Mouse (Mus musculus) kidney, embryonic 16.5 days (tissue): ENCODE data around the gene Spindoc. TPM values are rescaled to one million over a fixed set of nuclear protein-coding genes. Genes with fewer than 3 reads are reported as not detected.

ENCODE experiments used
- ATAC-seq: fragments of 200-750 bp; cut with Nextera tagmentation; 2 replicates; pipeline ENCODE4 v1.8.0; 2017; ENCODE audit warnings: moderate TSS enrichment; ENCODE audit not compliant: low FRiP score, low TSS enrichment
- H3K27ac ChIP-seq: fragments of 300-500 bp; sonication (generic); 2 replicates; pipeline ENCODE4 v1.5.1; 2014; ENCODE audit warnings: low read length
- H3K27me3 ChIP-seq: fragments of 300-500 bp; sonication (generic); 2 replicates; pipeline ENCODE4 v1.6.1; 2014; ENCODE audit warnings: low read length, control low read depth, mixed read lengths; ENCODE audit not compliant: insufficient read depth
- H3K36me3 ChIP-seq: fragments of 300-500 bp; sonication (generic); 2 replicates; pipeline ENCODE4 v1.6.1; 2014; ENCODE audit warnings: low read length, control low read depth, mixed read lengths; ENCODE audit not compliant: insufficient read depth
- H3K4me1 ChIP-seq: fragments of 300-500 bp; sonication (generic); 2 replicates; pipeline ENCODE4 v1.6.1; 2014; ENCODE audit warnings: low read length, control low read depth, mixed read lengths; ENCODE audit not compliant: insufficient read depth
- H3K4me2 ChIP-seq: fragments of 300-500 bp; sonication (generic); replicated peaks from 2 replicates; pipeline ENCODE4 v1.6.1; 2014; ENCODE audit warnings: low read depth, low read length
- H3K4me3 ChIP-seq: fragments of 300-500 bp; sonication (generic); 2 replicates; pipeline ENCODE4 v1.5.1; 2014; ENCODE audit warnings: mild to moderate bottlenecking, low read length
- H3K9ac ChIP-seq: fragments of 300-500 bp; sonication (generic); replicated peaks from 2 replicates; pipeline ENCODE4 v1.6.1; 2014; ENCODE audit warnings: low read length
- H3K9me3 ChIP-seq: fragments of 300-500 bp; sonication (generic); 2 replicates; pipeline ENCODE4 v1.6.1; 2016; ENCODE audit warnings: low read length, control low read depth
- WGBS: fragments of 180-500 bp; shearing (Covaris S2); extraction: QIAGEN DNeasy Blood & Tissue Kit; methylation state at CpG from one replicate; pipeline ENCODE4 v1.1.7; 2014; 5-methylcytosine and 5-hydroxymethylcytosine counted together
- polyA plus RNA-seq: library from polyadenylated mRNA; unstranded; fragments of >200 nt; fragmentation: Nextera tagmentation; extraction: Ambion mirVana; gene quantifications from 2 replicates; pipeline ENCODE4 v1.2.1, GENCODE M21; 2015

Spindoc gene
- polyA plus RNA-seq, 1 experiment from 2014 or later: 33.2 TPM

DNA sequence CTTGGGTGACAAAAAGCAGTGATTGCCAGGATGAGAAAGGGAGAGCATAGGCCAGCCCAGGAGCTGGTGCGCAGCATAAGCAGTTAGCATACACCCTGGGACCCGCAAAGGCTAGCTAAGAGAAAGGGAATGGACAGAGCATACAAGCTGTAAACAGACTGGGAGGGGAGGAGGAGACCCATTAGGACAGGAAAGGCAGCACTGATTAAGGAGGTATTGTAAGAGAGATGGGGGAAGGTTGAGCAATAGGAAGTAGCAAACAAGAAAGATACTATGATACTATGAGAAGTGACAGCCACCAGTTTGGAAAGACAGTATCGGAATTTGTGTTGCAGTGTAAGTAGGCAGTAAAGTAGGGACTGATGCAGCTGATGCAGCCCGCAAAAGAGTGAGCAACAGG lies 42.9 kb downstream of the Spindoc start:
- Histone ChIP-seq H3K4me1 (peaks cover 50% of the 10 kb centered on the region), H3K4me3 (peak overlapping the region; percentile 93), H3K4me2 (peak overlapping the region; percentile 96), H3K9ac (peak overlapping the region; percentile 93), H3K27ac (peak overlapping the region; percentile 0; the same call in 1 of the 2 replicates), H3K27me3 (no peaks in the 10 kb centered on the region), H3K9me3 (no peaks in the 10 kb centered on the region), H3K36me3 (no peaks in the 10 kb centered on the region)
- no peak for ATAC-seq
- WGBS: 30% methylated on average over 4 of the region's 4 CpGs

DNA sequence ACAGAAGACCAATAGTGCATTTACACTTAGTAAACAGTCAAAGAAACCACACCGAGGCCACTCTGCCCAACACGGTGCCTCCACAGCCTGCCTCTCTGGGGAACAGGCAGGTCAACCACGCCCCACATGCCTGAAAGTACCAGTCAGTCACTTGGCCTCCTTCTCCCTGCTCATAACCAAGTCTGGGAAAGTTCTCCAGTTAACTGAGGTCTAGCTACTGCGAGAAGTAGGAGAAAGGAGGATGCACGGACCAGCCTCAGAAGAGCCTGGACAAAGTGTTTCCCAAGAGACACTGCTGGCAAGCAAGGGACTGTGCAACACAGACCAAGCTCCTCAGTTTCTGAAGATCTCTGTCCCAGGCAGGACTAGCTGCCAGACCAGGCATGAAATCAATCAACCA lies 43.8 kb downstream of the Spindoc start:
- Histone ChIP-seq H3K9me3 (no peaks in the 10 kb centered on the region), H3K27me3 (no peaks in the 10 kb centered on the region), H3K9ac (peak overlapping the region; percentile 93), H3K4me2 (peak overlapping the region; percentile 96), H3K4me1 (peaks cover 57% of the 10 kb centered on the region), H3K4me3 (peak overlapping the region; percentile 93), H3K36me3 (no peaks in the 10 kb centered on the region), H3K27ac (peak overlapping the region; percentile 0; the same call in 1 of the 2 replicates)
- 35% methylated on average over 5 of the region's 5 CpGs for WGBS
- no peak for ATAC-seq

DNA sequence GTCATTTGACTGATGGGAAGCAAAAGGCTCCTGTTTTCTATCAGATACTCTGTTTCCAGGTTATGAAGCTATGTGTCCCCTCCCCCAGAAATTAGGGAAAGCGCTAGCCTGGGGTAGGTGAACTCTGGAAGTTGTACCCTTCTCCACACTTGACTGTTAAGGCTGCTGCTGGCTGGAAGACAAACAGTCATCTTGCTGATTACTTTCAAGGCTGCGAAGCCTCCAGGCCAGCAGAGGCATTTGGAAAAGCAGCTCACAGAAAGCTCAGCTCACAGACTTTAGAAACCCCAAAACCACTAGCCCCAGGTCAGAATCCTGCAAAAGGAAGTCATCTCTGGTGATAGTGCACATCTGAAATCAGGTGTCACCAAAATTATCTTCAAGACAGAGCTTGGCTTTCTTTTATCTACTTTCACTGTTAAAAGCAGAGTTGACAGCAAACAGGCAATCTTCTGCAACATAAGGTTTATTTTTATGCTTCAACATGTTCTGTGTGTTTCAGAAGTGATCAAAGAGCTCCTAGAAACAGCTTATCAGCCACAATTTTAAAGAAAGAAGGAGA lies 44.9 kb downstream of the Spindoc start:
- Histone ChIP-seq H3K27ac (no peak overlapping the region), H3K9me3 (no peaks in the 10 kb centered on the region), H3K4me1 (peaks cover 60% of the 10 kb centered on the region), H3K27me3 (no peaks in the 10 kb centered on the region), H3K4me2 (no peak overlapping the region), H3K9ac (peak overlapping the region; percentile 26; the same call in 1 of the 2 replicates), H3K4me3 (no peak overlapping the region), H3K36me3 (no peaks in the 10 kb centered on the region)
- ATAC-seq: no peak
- 90% methylated on average over 2 of the region's 2 CpGs for WGBS

DNA sequence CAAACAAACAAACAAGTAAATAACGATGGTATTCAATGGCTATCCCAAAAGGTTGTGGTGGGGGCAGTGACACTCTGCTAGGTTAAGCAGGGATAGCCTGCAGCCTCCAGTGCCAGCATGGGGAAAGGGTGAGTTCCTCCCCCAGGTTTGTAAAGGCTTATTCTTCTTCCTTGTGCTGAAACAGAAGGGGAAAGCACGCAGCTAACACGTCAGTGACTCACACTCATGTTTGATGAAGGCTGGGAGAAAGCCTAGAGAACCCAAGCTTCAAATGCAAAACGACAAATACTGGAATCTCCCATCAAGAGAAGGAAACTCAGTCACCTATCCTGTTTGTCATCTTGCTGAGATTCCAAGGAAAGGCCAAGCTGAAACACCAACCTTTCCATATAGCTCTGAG lies 47.1 kb downstream of the Spindoc start:
- no peaks in the 10 kb centered on the region for H3K27me3 ChIP-seq
- no peak overlapping the region for H3K27ac ChIP-seq
- no peaks in the 10 kb centered on the region for H3K9me3 ChIP-seq
- no peak overlapping the region for H3K9ac ChIP-seq
- whole genome bisulfite sequencing: 75% methylated on average over 4 of the region's 4 CpGs
- ATAC-seq: no peak
- H3K36me3 ChIP-seq: no peaks in the 10 kb centered on the region
- H3K4me1 ChIP-seq: peaks cover 57% of the 10 kb centered on the region
- no peak overlapping the region for H3K4me2 ChIP-seq
- H3K4me3 ChIP-seq: no peak overlapping the region

DNA sequence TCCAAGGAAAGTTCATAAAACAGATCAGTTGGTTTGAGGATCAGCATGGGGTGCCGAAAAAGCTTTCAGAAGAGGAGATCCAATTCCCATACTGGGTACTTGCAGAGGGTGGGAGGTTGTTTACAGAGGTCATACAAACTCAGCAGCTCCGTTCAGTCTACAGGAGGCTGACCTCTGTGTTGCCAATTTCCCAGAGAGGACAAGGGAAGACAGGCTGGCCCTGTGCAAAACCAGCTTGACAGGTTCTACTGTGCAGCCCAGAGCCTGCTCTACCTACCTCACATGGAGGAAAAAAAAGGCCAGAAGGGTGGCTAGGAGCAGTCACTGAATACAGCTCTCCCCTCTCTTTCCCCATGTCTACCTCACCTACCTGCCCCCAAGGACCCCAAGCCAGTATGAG lies 48.7 kb downstream of the Spindoc start:
- H3K27ac ChIP-seq: peak overlapping the region; percentile 76
- no peaks in the 10 kb centered on the region for H3K9me3 ChIP-seq
- H3K4me3 ChIP-seq: no peak overlapping the region
- WGBS: 26% methylated on average over 2 of the region's 2 CpGs
- H3K4me1 ChIP-seq: peaks cover 42% of the 10 kb centered on the region
- H3K36me3 ChIP-seq: no peaks in the 10 kb centered on the region
- no peak overlapping the region for H3K9ac ChIP-seq
- H3K4me2 ChIP-seq: no peak overlapping the region
- peak; percentile 87 for ATAC-seq
- H3K27me3 ChIP-seq: no peaks in the 10 kb centered on the region

DNA sequence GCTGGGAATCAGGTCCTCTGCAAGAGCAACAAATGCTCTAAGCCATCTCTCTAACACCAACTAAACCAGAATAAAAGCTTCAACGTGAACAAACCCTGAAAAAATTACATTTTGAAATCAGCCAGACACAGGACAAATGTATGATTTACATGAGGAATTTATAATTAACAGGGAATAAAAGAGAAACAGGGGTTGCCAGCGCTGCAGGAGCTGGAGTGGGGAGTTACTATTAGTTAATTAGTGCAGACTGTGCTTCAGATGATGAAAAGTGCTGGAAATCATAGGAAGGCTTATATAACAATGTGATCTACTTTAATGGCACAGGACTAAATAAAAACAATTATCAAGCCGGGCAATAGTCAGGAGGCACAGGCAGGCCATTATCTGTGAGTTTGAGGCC lies 61.4 kb downstream of the Spindoc start:
- no peaks in the 10 kb centered on the region for H3K36me3 ChIP-seq
- H3K4me3 ChIP-seq: no peak overlapping the region
- no peak for ATAC-seq
- H3K27me3 ChIP-seq: no peaks in the 10 kb centered on the region
- H3K9me3 ChIP-seq: no peaks in the 10 kb centered on the region
- no peak overlapping the region for H3K27ac ChIP-seq
- WGBS: 79% methylated on average over 3 of the region's 3 CpGs
- no peak overlapping the region for H3K4me2 ChIP-seq
- no peak overlapping the region for H3K9ac ChIP-seq
- peaks cover 10% of the 10 kb centered on the region for H3K4me1 ChIP-seq

DNA sequence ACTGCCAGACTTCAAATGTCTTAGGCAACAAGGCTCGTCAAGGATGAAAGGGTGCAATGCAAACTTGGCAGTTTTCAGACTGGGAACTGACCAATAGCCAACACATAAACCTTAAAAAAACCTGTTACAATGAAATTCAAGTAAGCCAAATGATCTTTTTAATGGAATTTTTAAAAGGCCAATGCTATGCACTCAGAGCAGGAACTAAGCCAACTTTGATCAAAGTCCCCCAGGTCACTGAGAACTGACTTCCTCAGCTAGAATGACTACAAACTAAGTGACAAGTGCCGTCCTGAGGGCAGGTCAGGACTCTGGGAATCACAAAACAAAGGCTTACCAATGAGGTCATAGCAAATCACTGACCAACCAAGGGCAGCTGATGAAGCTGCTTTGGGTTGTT lies 62.6 kb downstream of the Spindoc start:
- no peak overlapping the region for H3K4me2 ChIP-seq

DNA sequence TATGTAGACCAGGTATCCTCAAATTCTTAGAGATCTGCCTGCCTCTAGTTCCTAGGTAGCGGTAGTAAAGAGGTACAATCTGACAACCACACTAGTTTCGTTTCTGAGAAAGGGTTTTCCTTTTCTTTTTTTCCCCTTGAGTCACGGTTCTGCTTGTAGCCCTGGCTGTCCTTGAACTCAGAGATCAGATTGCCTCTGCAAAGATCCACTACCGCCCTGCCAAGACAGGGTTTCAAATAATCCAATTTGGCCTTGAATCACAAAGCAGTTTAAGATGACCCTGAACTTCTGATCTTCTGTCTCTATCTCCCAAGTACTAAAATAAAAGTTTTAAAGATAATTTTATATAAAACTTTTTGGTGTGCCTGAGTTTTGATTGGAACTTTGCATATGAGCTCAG lies 65.1 kb downstream of the Spindoc start:
- no peak overlapping the region for H3K4me2 ChIP-seq
- no peak overlapping the region for H3K27ac ChIP-seq
- H3K4me1 ChIP-seq: peaks cover 34% of the 10 kb centered on the region
- no peaks in the 10 kb centered on the region for H3K27me3 ChIP-seq
- no peaks in the 10 kb centered on the region for H3K9me3 ChIP-seq
- H3K36me3 ChIP-seq: no peaks in the 10 kb centered on the region
- ATAC-seq: no peak
- H3K9ac ChIP-seq: no peak overlapping the region
- WGBS: 76% methylated on average over 4 of the region's 4 CpGs
- no peak overlapping the region for H3K4me3 ChIP-seq

More for the DNA sequence above, 62.6 kb downstream of the Spindoc start:
- H3K9me3 ChIP-seq: no peaks in the 10 kb centered on the region
- H3K27me3 ChIP-seq: no peaks in the 10 kb centered on the region
- WGBS: 15% methylated on average over 2 of the region's 2 CpGs
- H3K36me3 ChIP-seq: no peaks in the 10 kb centered on the region
- no peak for ATAC-seq
- H3K4me3 ChIP-seq: no peak overlapping the region
- H3K9ac ChIP-seq: no peak overlapping the region
- H3K27ac ChIP-seq: peak overlapping the region; percentile 3; the same call in 1 of the 2 replicates
- H3K4me1 ChIP-seq: peaks cover 17% of the 10 kb centered on the region

DNA sequence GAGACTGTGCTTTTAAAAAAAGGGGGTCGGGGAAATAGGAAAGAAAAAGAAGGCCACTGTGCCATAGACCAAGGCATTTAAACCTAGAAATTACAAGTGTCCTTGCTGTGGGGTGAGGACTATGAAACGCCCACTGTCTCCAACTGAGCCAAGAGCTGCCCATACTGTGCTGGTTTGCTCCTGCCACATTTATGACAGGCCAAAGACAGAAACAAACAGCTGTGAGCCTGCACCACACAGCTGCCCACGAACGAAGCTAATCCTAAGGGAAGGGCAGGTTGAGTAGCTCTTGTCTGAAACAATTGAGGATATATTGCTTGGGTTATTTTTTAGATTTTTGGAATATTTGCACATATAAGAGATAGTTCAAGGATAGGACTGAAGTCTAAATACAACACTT lies 66.0 kb downstream of the Spindoc start:
- 72% methylated on average over 4 of the region's 4 CpGs for WGBS
- H3K27me3 ChIP-seq: no peaks in the 10 kb centered on the region
- no peaks in the 10 kb centered on the region for H3K36me3 ChIP-seq
- no peaks in the 10 kb centered on the region for H3K9me3 ChIP-seq
- no peak overlapping the region for H3K4me3 ChIP-seq
- peaks cover 39% of the 10 kb centered on the region for H3K4me1 ChIP-seq
- no peak overlapping the region for H3K9ac ChIP-seq
- no peak overlapping the region for H3K27ac ChIP-seq
- no peak overlapping the region for H3K4me2 ChIP-seq
- no peak for ATAC-seq

DNA sequence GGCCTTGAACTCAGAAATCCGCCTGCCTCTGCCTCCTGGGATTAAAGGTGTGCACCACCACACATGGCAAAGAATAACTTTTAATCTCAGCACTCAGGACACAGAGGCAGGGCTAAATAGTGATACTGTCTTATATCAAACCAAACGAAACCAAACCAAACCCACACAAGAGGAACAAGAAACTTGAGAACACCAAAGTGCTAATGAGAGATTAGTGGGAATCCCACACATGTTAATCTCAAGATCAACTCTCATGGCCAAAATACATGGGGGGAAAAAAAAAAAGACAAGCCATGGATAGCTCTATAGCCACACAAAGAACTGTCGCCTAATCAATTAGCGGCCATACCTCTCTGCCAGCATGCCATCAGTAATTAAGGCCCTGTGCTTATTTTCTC lies 67.2 kb downstream of the Spindoc start:
- Histone ChIP-seq H3K4me1 (peaks cover 51% of the 10 kb centered on the region), H3K4me2 (no peak overlapping the region), H3K4me3 (no peak overlapping the region), H3K27me3 (no peaks in the 10 kb centered on the region), H3K27ac (no peak overlapping the region), H3K9me3 (no peaks in the 10 kb centered on the region), H3K9ac (no peak overlapping the region), H3K36me3 (no peaks in the 10 kb centered on the region)
- ATAC-seq: no peak
- WGBS: 77% methylated on average over 4 of the region's 4 CpGs
